Mouse (Mus musculus) heart, postnatal 36 days (tissue): Measurements from ENCODE around the gene Ppp1r12b. TPM values are rescaled to one million over a fixed set of nuclear protein-coding genes. Genes with fewer than 3 reads are reported as not detected.
A peak's percentile ranks its signal among the peaks of the same experiment; 100 is the strongest.

ENCODE experiments used
- DNase-seq, 2 experiments: peaks; one replicate each; pipeline ENCODE4 v3.0.0; 2021 to 2022
- intact Hi-C: fragments of 180-260 bp; cut with DNase I; formaldehyde crosslinking; loops from one replicate; pipeline ENCODE4 v1.15.1; 2025
- total RNA-seq, 2 experiments: library from RNA; stranded (reverse); gene quantifications; 2 replicates each; pipeline ENCODE4 v1.2.3; 2021

Gene Ppp1r12b
- total RNA-seq, 2 experiments from 2014 or later, result 150 to 160 TPM

GRCm38 (mm10) chr1:134947590-134947989, 8.2 kb downstream of the Ppp1r12b start:
- intact Hi-C loops, result no loop called here
- DNase-seq, result no peak

- no peak for DNase-seq
- intact Hi-C loops, result no loop called here
Measured at GRCm38 (mm10) chr1:134942898-134943297, 12.8 kb downstream of the Ppp1r12b start.

GRCm38 (mm10) chr1:134940863-134941262, 14.9 kb downstream of the Ppp1r12b start:
- DNase-seq, result no peak
- intact Hi-C loops, result no loop called here

GRCm38 (mm10) chr1:134938233-134938632, 17.5 kb downstream of the Ppp1r12b start:
- DNase-seq, result no peak
- intact Hi-C loops, result no loop called here

GRCm38 (mm10) chr1:134936335-134936734, 19.4 kb downstream of the Ppp1r12b start:
- intact Hi-C loops, result no loop called here
- no peak for DNase-seq

- intact Hi-C loops, result no loop called here
- no peak for DNase-seq
Measured at GRCm38 (mm10) chr1:134932431-134932830, 23.3 kb downstream of the Ppp1r12b start.

- no peak for DNase-seq
- intact Hi-C loops, result no loop called here
Measured at GRCm38 (mm10) chr1:134919010-134919409, 36.7 kb downstream of the Ppp1r12b start.

GRCm38 (mm10) chr1:134915421-134915820, 40.3 kb downstream of the Ppp1r12b start:
- no peak for DNase-seq
- intact Hi-C loops, result no loop called here

GRCm38 (mm10) chr1:134913535-134913934, 42.2 kb downstream of the Ppp1r12b start:
- intact Hi-C loops, result loop anchor here (5.0 kb wide), 1 partner anchor 39 kb away; no protein-coding TSS in a partner anchor
- peak; percentile 43 to 47 for DNase-seq

- intact Hi-C loops, result loop anchor here (5.0 kb wide), 1 partner anchor 40 kb away; no protein-coding TSS in a partner anchor
- DNase-seq, result no peak
Measured at GRCm38 (mm10) chr1:134911892-134912291, 43.9 kb downstream of the Ppp1r12b start.

GRCm38 (mm10) chr1:134910037-134910436, 45.7 kb downstream of the Ppp1r12b start:
- peak in 1 of 2 experiments; percentile 42 for DNase-seq
- intact Hi-C loops, result loop anchor here (5.0 kb wide), 1 partner anchor 42 kb away; no protein-coding TSS in a partner anchor

- intact Hi-C loops, result loop anchor here (2.0 kb wide), 1 partner anchor 51 kb away; no protein-coding TSS in a partner anchor
- DNase-seq, result no peak
Measured at GRCm38 (mm10) chr1:134909442-134909841, 46.3 kb downstream of the Ppp1r12b start.

- no peak for DNase-seq
- intact Hi-C loops, result no loop called here
Measured at GRCm38 (mm10) chr1:134902051-134902619, 53.6 kb downstream of the Ppp1r12b start.

- intact Hi-C loops, result no loop called here
- DNase-seq, result no peak
Measured at GRCm38 (mm10) chr1:134896008-134896407, 59.7 kb downstream of the Ppp1r12b start.

GRCm38 (mm10) chr1:134894803-134895202, 60.9 kb downstream of the Ppp1r12b start:
- no peak for DNase-seq
- intact Hi-C loops, result no loop called here

- intact Hi-C loops, result no loop called here
- DNase-seq, result peak; percentile 19 to 43
Measured at GRCm38 (mm10) chr1:134891916-134892315, 63.8 kb downstream of the Ppp1r12b start.

- DNase-seq, result no peak
- intact Hi-C loops, result no loop called here
Measured at GRCm38 (mm10) chr1:134889629-134890028, 66.1 kb downstream of the Ppp1r12b start.

GRCm38 (mm10) chr1:134875800-134876199, 79.9 kb downstream of the Ppp1r12b start:
- no peak for DNase-seq
- intact Hi-C loops, result loop anchor here (5.0 kb wide), 1 partner anchor 82 kb away; the partner anchor contains the start of gene Ppp1r12b

- DNase-seq, result no peak
- intact Hi-C loops, result no loop called here
Measured at GRCm38 (mm10) chr1:134872678-134873077, 83.1 kb downstream of the Ppp1r12b start.

- no peak for DNase-seq
- intact Hi-C loops, result no loop called here
Measured at GRCm38 (mm10) chr1:134866426-134866825, 89.3 kb downstream of the Ppp1r12b start.

GRCm38 (mm10) chr1:134865552-134865951, 90.2 kb downstream of the Ppp1r12b start:
- intact Hi-C loops, result no loop called here
- DNase-seq, result no peak

- DNase-seq, result no peak
- intact Hi-C loops, result loop anchor here (5.0 kb wide), 1 partner anchor 97 kb away; the partner anchor contains the start of gene Ppp1r12b
Measured at GRCm38 (mm10) chr1:134860538-134860937, 95.2 kb downstream of the Ppp1r12b start.
